Mouse (Mus musculus) v-Abl transformed pro-B cells (cell line): ENCODE data around the gene Ptpa.

Source experiments
- in situ Hi-C, 2 experiments: fragments of 400-800 bp; cut with MboI; formaldehyde crosslinking; loops; one replicate each; pipeline ENCODE4 v1.15.1; 2025; ENCODE audit not compliant: unreplicated experiment in 2 of 2

Gene Ptpa

DNA sequence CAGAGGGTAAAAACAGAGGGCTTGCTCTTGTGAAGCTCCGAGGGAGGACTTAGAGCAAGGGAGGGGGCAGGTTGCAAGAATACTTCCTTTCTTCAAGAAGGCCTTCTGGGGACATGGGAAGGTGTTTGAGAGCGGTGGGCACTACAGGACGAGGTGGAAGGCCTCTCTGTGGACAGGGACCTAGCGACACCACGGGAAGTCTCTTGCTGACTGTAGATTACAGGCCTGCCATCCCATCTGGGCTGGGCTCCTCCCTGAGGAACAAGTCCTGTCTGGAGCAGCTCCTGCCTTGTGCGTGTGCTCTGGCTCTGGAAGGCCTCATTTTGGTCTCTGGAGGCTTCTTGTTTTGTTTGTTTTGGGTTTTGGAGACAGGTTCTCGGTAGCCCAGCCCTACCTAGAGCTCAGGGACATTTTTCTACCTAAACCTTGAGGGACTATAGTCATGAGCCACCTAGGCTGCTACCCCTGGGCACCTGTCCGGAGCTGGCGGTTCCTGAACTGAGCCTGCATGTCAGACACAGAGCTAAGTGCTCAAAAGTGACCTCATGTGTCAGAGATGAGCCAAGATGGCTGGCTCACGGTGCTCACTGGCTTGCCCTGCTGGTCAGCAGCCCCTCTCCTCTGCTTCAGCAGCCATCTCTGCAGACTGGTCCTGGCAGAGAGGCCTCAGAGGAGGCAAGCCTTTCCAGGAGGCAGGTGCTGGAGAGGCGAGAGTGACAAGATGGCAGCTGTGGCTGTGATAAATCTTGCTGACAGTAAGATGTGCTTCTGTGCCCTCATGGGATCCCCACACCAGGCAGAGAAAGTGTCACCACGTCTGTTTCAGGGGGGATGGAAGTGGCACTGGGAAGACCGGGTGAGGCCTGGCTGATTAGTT is 40.5 kb downstream of the Ptpa start:
- in situ Hi-C loops = no loop called here

GRCm38 (mm10) chr2:30458349-30458748 is 42.5 kb downstream of the Ptpa start:
- in situ Hi-C loops = no loop called here

- in situ Hi-C loops = no loop called here
Measured at GRCm38 (mm10) chr2:30459241-30459640, 43.4 kb downstream of the Ptpa start.

DNA sequence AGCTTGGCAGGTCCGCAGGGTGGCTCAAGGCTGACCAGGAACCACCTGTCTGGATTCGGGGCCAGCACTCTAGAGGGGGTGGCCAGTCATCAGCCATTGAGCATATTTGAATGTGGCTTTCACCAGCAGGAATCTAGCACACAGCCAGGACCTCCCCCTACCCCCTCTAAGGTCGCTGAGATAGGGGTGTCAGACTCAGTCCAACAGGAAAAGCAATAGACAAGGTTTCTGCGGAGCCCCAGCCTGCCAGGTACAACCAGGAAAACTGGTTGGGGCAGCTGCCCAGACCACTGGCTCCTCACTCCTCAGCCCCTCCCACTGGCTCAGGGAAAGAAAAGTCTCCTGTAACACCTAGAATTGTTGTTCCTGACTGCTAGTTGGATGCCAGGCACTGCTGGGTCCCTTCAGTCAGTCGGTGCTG is 47.5 kb downstream of the Ptpa start:
- in situ Hi-C loops = loop anchor here in 1 of 2 experiments (10.0 kb wide), 1 partner anchor 331 kb away; no protein-coding TSS in a partner anchor

DNA sequence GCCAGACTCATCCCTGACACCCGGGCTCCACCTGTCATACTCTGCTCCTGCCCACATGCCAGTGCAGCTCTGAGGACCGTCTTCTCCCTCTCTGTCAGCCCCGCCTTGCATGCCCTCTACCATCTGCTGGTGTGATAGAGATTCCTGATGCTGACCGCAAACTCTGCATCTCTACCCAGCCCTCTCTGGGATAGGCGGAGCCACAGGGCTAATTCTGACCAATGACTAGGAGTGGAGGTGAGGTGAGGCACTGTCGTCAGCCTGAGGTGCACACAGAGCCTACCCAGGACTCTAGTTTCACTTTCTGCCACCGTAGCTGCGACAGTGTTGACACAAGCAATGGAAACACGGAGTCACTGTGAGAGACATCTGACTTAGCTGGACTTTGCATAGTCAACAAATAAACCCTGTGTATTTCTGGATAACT is 48.1 kb downstream of the Ptpa start:
- in situ Hi-C loops = loop anchor here in 1 of 2 experiments (10.0 kb wide), 1 partner anchor 331 kb away; no protein-coding TSS in a partner anchor

DNA sequence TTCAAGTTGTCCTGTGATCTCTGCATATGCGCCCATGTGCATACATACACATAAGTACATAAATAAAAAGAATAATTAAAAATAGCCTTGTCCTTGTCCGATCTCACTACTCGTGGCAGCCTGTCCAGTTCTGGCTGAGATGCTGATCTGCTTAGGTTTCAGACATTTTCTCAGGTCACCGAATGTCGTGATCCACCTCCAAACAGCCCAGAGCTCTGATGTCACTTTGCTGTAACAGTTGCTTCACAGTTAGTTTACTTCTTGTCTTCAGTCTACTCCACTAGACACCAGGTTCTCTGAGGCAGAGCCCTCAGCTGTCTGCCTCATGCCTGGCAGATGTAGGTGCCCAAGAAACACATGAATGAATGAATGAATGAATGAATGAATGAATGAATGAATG is 48.6 kb downstream of the Ptpa start:
- in situ Hi-C loops = loop anchor here in 1 of 2 experiments (10.0 kb wide), 1 partner anchor 330 kb away; no protein-coding TSS in a partner anchor

GRCm38 (mm10) chr2:30466787-30467186 is 50.9 kb downstream of the Ptpa start:
- in situ Hi-C loops = loop anchor here in 1 of 2 experiments (10.0 kb wide), 1 partner anchor 328 kb away; no protein-coding TSS in a partner anchor

- in situ Hi-C loops = loop anchor here in 1 of 2 experiments (10.0 kb wide), 1 partner anchor 326 kb away; no protein-coding TSS in a partner anchor
Measured at GRCm38 (mm10) chr2:30469009-30469408, 53.2 kb downstream of the Ptpa start.

GRCm38 (mm10) chr2:30469796-30470142 is 53.9 kb downstream of the Ptpa start:
- in situ Hi-C loops = loop anchor here in 1 of 2 experiments (10.0 kb wide), 1 partner anchor 325 kb away; no protein-coding TSS in a partner anchor

- in situ Hi-C loops = no loop called here
Measured at GRCm38 (mm10) chr2:30470143-30470946, 54.5 kb downstream of the Ptpa start.

DNA sequence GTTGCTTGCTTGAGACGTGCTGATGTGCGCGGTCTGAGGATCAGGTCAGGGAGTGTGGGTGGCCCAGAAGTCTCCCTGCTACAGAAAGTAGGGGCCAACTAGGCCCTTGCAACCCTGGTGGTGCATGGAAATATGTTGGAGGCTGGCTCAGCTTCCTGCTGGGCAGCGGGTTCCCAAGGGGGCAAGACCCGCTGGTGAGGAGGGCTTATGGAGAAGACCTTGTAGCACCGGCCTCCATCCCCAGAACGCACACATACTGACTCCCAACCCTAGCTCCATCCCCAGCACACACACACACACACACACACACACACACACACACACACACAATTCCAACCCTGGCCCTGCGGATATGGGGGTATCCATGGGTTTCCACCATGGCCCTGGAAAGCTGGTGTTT is 55.2 kb downstream of the Ptpa start:
- in situ Hi-C loops = no loop called here

GRCm38 (mm10) chr2:30471795-30472720 is 56.2 kb downstream of the Ptpa start:
- in situ Hi-C loops = no loop called here

GRCm38 (mm10) chr2:30472731-30473351 is 57.0 kb downstream of the Ptpa start:
- in situ Hi-C loops = no loop called here

DNA sequence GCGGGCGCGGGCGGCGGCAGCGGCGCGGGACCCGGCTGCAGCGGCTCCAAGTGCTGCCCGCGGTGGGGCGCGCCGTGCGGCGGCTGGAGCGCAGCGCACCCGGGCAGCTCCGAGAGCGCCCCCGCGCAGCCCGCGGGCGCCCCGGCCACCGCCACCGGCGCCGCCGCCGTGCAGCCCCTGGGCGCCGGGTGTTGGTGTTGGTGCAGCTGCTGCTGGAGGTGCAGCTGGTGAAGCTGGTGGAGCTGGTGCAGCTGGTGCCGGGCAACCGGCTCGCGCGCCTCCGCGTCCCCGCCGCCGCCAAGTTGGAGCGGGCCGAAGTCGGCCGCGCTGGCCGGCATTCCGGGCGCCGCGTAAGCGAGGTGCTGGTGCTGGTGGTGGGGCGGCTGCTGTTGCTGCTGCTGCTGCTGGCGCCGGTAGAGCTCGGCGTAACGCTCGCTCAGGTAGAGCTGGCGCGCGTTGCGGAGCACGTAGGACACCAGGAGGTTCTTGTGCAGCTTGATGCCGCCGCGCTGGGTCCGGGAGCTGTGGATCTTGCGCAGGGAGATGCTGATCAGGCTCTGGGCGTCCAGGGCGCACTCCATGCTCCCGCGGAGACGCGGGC is 57.7 kb downstream of the Ptpa start:
- in situ Hi-C loops = no loop called here

- in situ Hi-C loops = no loop called here
Measured at GRCm38 (mm10) chr2:30474039-30474438, 58.2 kb downstream of the Ptpa start, which contains the start of gene Ier5l. Ier5l (minus strand) TSS chr2:30474219.

DNA sequence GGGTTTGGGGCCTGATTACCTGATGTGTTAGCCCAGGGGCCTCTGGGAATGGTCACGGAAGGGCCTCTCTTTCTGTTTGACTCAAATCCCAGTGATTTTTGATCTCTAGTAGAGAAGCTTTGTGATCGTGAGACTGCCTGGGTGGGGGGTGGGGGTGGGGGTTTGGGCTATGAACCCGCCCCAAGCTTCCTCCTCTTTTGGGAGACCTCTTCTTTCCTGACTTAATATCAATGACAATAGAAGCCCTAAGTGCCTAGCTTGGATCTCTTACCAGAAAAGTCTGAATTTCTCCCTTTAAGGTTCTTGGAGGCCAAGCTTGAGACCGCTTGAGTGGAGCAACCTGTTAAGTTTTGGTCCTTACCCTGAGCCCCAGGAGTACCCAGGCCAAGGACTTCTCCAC is 58.9 kb downstream of the Ptpa start:
- in situ Hi-C loops = no loop called here

GRCm38 (mm10) chr2:30475457-30475856 is 59.6 kb downstream of the Ptpa start:
- in situ Hi-C loops = no loop called here

- in situ Hi-C loops = no loop called here
Measured at GRCm38 (mm10) chr2:30476241-30476640, 60.4 kb downstream of the Ptpa start.

- in situ Hi-C loops = no loop called here
Measured at GRCm38 (mm10) chr2:30478526-30478925, 62.7 kb downstream of the Ptpa start.
